Mouse (Mus musculus) bone marrow macrophage, adult 2 months (primary cell): Measurements from ENCODE around the gene Ppp3r1.

Experiments used
- CTCF ChIP-seq: IDR thresholded peaks from 2 replicates; pipeline ENCODE4 v1.5.1; 2012; ENCODE audit warnings: low read depth, mild to moderate bottlenecking, low read length, moderate library complexity
- POLR2A ChIP-seq: IDR thresholded peaks from 2 replicates; pipeline ENCODE4 v1.6.1; 2012; ENCODE audit warnings: mild to moderate bottlenecking, low read depth, low read length, borderline replicate concordance

GRCm38 (mm10) chr11:17232792-17233191 lies 73.7 kb downstream of the Ppp3r1 start:
- TF ChIP-seq CTCF (no peak), POLR2A (no peak)
